Mouse (Mus musculus) cerebellum, adult 2 months (tissue): ENCODE measurements around the gene Gm45717.

Experiments used
- CTCF ChIP-seq: fragments of 200-500 bp; IDR thresholded peaks from 2 replicates; pipeline ENCODE4 v1.5.1; 2011; ENCODE audit warnings: low read depth, mild to moderate bottlenecking, control low read depth, low read length, moderate library complexity, borderline replicate concordance; ENCODE audit not compliant: insufficient read depth
- POLR2A ChIP-seq: fragments of 200-500 bp; IDR thresholded peaks from 2 replicates; pipeline ENCODE4 v1.6.1; 2011; ENCODE audit warnings: low read length, control low read depth, borderline replicate concordance; ENCODE audit not compliant: insufficient read depth

DNA sequence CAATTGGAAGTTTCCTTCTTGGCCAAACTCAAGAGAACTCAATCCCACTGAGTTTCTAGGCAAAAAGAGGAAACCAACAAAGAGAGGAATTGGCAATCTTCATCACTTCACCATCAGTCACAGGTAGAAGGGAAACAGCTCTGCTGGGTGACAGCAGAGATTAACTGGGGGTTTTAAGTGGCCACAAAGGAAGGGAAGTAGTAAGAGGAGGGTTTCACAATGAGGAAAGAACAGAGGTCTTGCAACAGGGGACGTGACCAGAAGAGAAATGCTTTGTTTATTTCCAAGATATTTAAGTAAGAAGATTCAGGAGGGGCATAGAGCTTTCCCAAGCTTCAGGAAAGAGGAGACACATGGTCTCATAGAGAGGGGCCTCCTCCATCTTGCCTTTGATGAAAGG, 42.1 kb upstream of the Gm45717 start:
- TF ChIP-seq POLR2A (no peak), CTCF (no peak)
